In the genomic region with DNA sequence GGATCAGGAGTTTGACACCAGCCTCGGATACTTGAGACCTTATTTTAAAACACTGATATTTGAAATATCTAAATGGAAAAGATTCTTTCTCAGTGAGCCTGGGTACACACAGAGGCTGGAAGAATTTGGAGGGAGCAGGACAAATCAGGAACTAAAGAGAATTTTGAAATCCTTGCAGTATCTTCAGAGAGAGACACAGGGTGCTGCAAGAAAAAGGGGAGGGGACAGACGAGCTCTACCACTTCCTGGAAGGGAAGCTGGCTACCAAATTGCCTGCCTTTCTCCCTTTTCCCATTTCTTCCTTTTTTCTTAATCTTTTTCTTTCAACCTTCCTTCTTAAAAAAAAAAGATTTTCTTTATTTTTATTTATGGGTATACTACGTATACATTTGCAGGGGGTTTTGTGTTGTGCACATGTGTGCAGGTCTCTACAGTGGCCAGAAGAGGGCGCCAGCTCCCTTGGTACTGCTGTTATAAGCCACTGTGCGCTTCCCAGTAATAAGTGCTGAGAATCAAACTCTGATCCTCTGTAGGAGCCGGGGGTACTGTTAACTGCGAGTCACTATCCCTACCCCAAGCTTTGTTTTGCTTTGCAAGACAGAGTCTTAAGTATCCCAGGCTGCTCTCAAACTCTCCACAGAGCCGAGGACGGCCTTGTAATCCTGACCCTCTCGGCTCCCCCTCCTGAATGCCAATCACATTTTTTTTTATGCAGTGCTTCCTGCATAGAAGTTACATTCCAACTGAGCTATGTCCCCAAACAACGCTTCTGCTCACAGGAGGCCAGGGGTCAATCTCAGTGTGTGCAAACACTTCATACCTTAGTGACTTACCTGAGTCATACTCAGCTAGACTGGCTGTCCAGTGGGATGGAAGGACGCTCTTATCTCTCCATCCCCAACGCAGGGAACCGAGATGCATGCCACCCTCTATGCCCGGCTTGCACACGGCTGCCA, we compare ENCODE assay signal across 13 mouse cellular contexts. TPM values are rescaled to one million over a fixed set of nuclear protein-coding genes. Genes with fewer than 3 reads are reported as not detected.
DNase-seq lines count a peak whose midpoint lies in the region; ATAC-seq and TF ChIP-seq lines count a peak whose summit lies in the region.
"Had no signal": no experiment of that assay in that cellular context is flagged by ENCODE, and none has a peak within 500 bp of the region (broad histone marks: within the 10 kb centered on the region; RNA-seq: fewer than 3 reads in every experiment).

No protein-coding gene starts in this region.

- H3K27me3 ChIP-seq in lung, embryonic 14.5 days (ENCODE audit: insufficient read depth, low read length) = no peaks in the 10 kb centered on the region
- no peaks in the 10 kb centered on the region for H3K27me3 ChIP-seq in ES-Bruce4 (ENCODE audit: control insufficient read depth, insufficient read depth, low read length, poor library complexity, severe bottlenecking)

- no peaks in the 10 kb centered on the region for H3K4me1 ChIP-seq in lung, embryonic 14.5 days (ENCODE audit: insufficient read depth)
- peaks cover 14% of the 10 kb centered on the region for H3K4me1 ChIP-seq in ES-Bruce4 (ENCODE audit: control insufficient read depth, insufficient read depth, low read length)

- 72% methylated on average over 16 of the region's 16 CpGs for WGBS in lung, embryonic 14.5 days

- TF ChIP-seq POLR2A in ES-Bruce4 (IDR thresholded peaks at IDR 0.05; ENCODE audit: insufficient read depth, low read length) = no peak

- no peak overlapping the region for H3K4me2 ChIP-seq in lung, embryonic 14.5 days

- no peak overlapping the region for H3K9ac ChIP-seq in lung, embryonic 14.5 days
- H3K9ac ChIP-seq in ES-Bruce4 (ENCODE audit: low read depth, poor library complexity, severe bottlenecking) = no peak overlapping the region

- DNase-seq in gastrocnemius, adult 2 months = no peak
- no peak for DNase-seq in gastrocnemius, postnatal 10 days
- peak; percentile 9 for DNase-seq in lung, embryonic 14.5 days
- no peak for DNase-seq in lung, postnatal 14 days
- no peak for DNase-seq in cerebellum, postnatal 10 days
- DNase-seq in adrenal gland, postnatal 14 days = no peak
- DNase-seq: cerebellum, adult 2 months; left cerebral cortex, postnatal 4 days; thymus, adult 18-20 months had no signal

- no peak for TF ChIP-seq EP300 in ES-Bruce4 (IDR thresholded peaks at IDR 0.05; ENCODE audit: insufficient read depth, low read depth, low read length)

- H3K4me3 ChIP-seq in gastrocnemius, adult 2 months = no peak overlapping the region
- no peak overlapping the region for H3K4me3 ChIP-seq in lung, embryonic 14.5 days (ENCODE audit: low read depth, low read length)
- H3K4me3 ChIP-seq in ES-Bruce4 (ENCODE audit: low read depth, low read length) = no peak overlapping the region

- TF ChIP-seq CTCF in gastrocnemius, adult 2 months (IDR thresholded peaks at IDR 0.05) = peak; percentile 50
- TF ChIP-seq CTCF in lung, embryonic 14.5 days (IDR thresholded peaks at IDR 0.05; ENCODE audit: low read depth) = peak; percentile 45
- peak; percentile 82 for TF ChIP-seq CTCF in ES-Bruce4 (IDR thresholded peaks at IDR 0.05; ENCODE audit: low read depth, low read length)

- ATAC-seq in lung, embryonic 14.5 days (ENCODE audit: insufficient read depth) = no peak
- ATAC-seq in granulocyte monocyte progenitor cell, adult 5-6 weeks (replicated peaks; ENCODE audit: poor library complexity, severe bottlenecking) = peak; percentile 60
- ATAC-seq: hindbrain, embryonic 16.5 days had no signal

- no peaks in the 10 kb centered on the region for H3K36me3 ChIP-seq in lung, embryonic 14.5 days (ENCODE audit: insufficient read depth)
- no peaks in the 10 kb centered on the region for H3K36me3 ChIP-seq in ES-Bruce4 (ENCODE audit: control insufficient read depth, insufficient read depth, low read length, poor library complexity, severe bottlenecking)

- intact Hi-C loops in gastrocnemius, adult 2 months (cut with DNase I) = no loop called here

- H3K9me3 ChIP-seq in lung, embryonic 14.5 days (ENCODE audit: low read depth, low read length) = no peaks in the 10 kb centered on the region
- H3K9me3 ChIP-seq in ES-Bruce4 (replicated peaks; ENCODE audit: control insufficient read depth, insufficient read depth, low read length, poor library complexity, severe bottlenecking) = no peaks in the 10 kb centered on the region

- H3K27ac ChIP-seq in gastrocnemius, adult 2 months = no peak overlapping the region
- no peak overlapping the region for H3K27ac ChIP-seq in lung, embryonic 14.5 days (ENCODE audit: low read depth)
- H3K27ac ChIP-seq in ES-Bruce4 (ENCODE audit: insufficient read depth, low read length) = no peak overlapping the region
- H3K27ac ChIP-seq: macrophage had no signal

RNA-seq across cellular contexts. Expression of a gene that starts 42.1 kb away (rescaled TPM):
- total RNA-seq in gastrocnemius, adult 2 months (2021) = 1 to 10 TPM; 5.9 to 7.3 TPM
- total RNA-seq in gastrocnemius, postnatal 10 days (2021) = 1 to 10 TPM; 2.8 to 5.1 TPM
- polyA plus RNA-seq in lung, embryonic 14.5 days (2014; fragmentation: Nextera tagmentation; extraction: Ambion mirVana) = 5.9 and 8.3 TPM in 2 replicates
- 6.0 and 7.9 TPM in 2 replicates for polyA plus RNA-seq in ES-Bruce4 (2011; ENCODE audit: insufficient read depth, insufficient read length, low read depth, missing spikeins)
- 0.92 and 2.1 TPM in 2 replicates for total RNA-seq in granulocyte monocyte progenitor cell, adult 5-6 weeks (2014; fragmentation: Nextera tagmentation)
- 0.93 and 2.0 TPM in 2 replicates for total RNA-seq in granulocyte monocyte progenitor cell, adult 5-6 weeks (2017)
- 21.7 and 31.8 TPM in 2 replicates for total RNA-seq in adrenal gland, postnatal 14 days (2021)
